Mouse (Mus musculus) ES-E14 (cell line): ENCODE measurements around the gene Sbno2. TPM values are rescaled to one million over a fixed set of nuclear protein-coding genes. Genes with fewer than 3 reads are reported as not detected.
A peak's percentile ranks its signal among the peaks of the same experiment; 100 is the strongest.

Experiments
- DNase-seq: peaks from one replicate; pipeline ENCODE4 v3.0.0-alpha.2; 2013; ENCODE audit warnings: low read depth, low spot score
- H3K27ac ChIP-seq: 2 replicates; pipeline ENCODE4 v1.5.1; 2012; ENCODE audit warnings: low read depth, mild to moderate bottlenecking, low read length, moderate library complexity, mixed read lengths; ENCODE audit not compliant: poor library complexity, insufficient read depth, severe bottlenecking
- H3K36me3 ChIP-seq: 2 replicates; pipeline ENCODE4 v1.6.1; 2012; ENCODE audit warnings: mild to moderate bottlenecking, low read length, moderate library complexity, mixed read lengths; ENCODE audit not compliant: control insufficient read depth, poor library complexity, insufficient read depth, severe bottlenecking
- H3K4me1 ChIP-seq, 2 experiments: fragments of 150-350 bp in 1 of 2; sonication (generic) in 1 of 2; 2 replicates each; pipeline ENCODE4 v1.6.1; 2012; ENCODE audit warnings: low read length in 2 of 2, mild to moderate bottlenecking in 1 of 2, mixed read lengths in 1 of 2; ENCODE audit not compliant: control insufficient read depth in 2 of 2, insufficient read depth in 2 of 2, poor library complexity in 1 of 2
- H3K4me3 ChIP-seq, 2 experiments: fragments of 150-350 bp in 1 of 2; sonication (generic) in 1 of 2; 2 replicates each; pipeline ENCODE4 v1.5.1; 2012; ENCODE audit warnings: low read length in 2 of 2, low read depth in 1 of 2, mild to moderate bottlenecking in 1 of 2, mixed read lengths in 1 of 2; ENCODE audit not compliant: insufficient read depth in 1 of 2, poor library complexity in 1 of 2, severe bottlenecking in 1 of 2
- H3K9ac ChIP-seq: 2 replicates; pipeline ENCODE4 v1.6.1; 2012; ENCODE audit warnings: low read depth, mild to moderate bottlenecking, low read length, mixed read lengths; ENCODE audit not compliant: poor library complexity, insufficient read depth, severe bottlenecking
- H3K9me3 ChIP-seq: fragments of 150-350 bp; sonication (generic); 2 replicates; pipeline ENCODE4 v1.6.1; 2012; ENCODE audit warnings: low read depth, mild to moderate bottlenecking, low read length; ENCODE audit not compliant: control insufficient read depth, insufficient read depth
- CHD2 ChIP-seq: IDR thresholded peaks from 2 replicates; pipeline ENCODE4 v1.6.1; 2014; ENCODE audit warnings: mild to moderate bottlenecking, low read depth, low read length, inconsistent platforms
- HCFC1 ChIP-seq: IDR thresholded peaks from 2 replicates; pipeline ENCODE4 v1.6.1; 2012; ENCODE audit warnings: low read length, inconsistent platforms, borderline replicate concordance; ENCODE audit not compliant: insufficient read depth
- MAFK ChIP-seq: IDR thresholded peaks from 2 replicates; pipeline ENCODE4 v1.6.1; 2014; ENCODE audit warnings: mild to moderate bottlenecking, low read depth, low read length, inconsistent platforms; ENCODE audit not compliant: insufficient read depth
- ZC3H11A ChIP-seq: IDR thresholded peaks from 2 replicates; pipeline ENCODE4 v1.6.1; 2012; ENCODE audit warnings: low read depth, mild to moderate bottlenecking, inconsistent platforms, low read length, borderline replicate concordance
- ZNF384 ChIP-seq: IDR thresholded peaks from 2 replicates; pipeline ENCODE4 v1.6.1; 2012; ENCODE audit warnings: low read depth, low read length, inconsistent platforms
- in situ Hi-C, 2 experiments: fragments of 600-800 bp; cut with MboI; formaldehyde crosslinking; loops; one replicate each; pipeline ENCODE4 v1.15.1; 2025; ENCODE audit warnings: low sequenced_read_pairs in 2 of 2, inconsistent platforms in 1 of 2; ENCODE audit not compliant: unreplicated experiment in 2 of 2
- total RNA-seq: library from RNA; depleted of rRNA; stranded (reverse); fragments of 300-350 nt; gene quantifications from 2 replicates; pipeline ENCODE4 v1.2.3, GENCODE M21; 2012

Gene Sbno2
- total RNA-seq, 1 experiment: 36.6 TPM

- in situ Hi-C loops: no loop called here
- Histone ChIP-seq H3K36me3 (peaks cover 42% of the 10 kb centered on the region), H3K27ac (no peak overlapping the region), H3K4me3 (no peak overlapping the region), H3K4me1 (peaks cover 6 to 23% of the 10 kb centered on the region in 2 experiments), H3K9ac (no peak overlapping the region), H3K9me3 (no peaks in the 10 kb centered on the region)
- TF ChIP-seq CHD2 (no peak), ZC3H11A (no peak), MAFK (no peak), ZNF384 (no peak), HCFC1 (no peak)
- no peak for DNase-seq
Measured at GRCm38 (mm10) chr10:80035686-80036085, 69.7 kb downstream of the Sbno2 start.

GRCm38 (mm10) chr10:80035148-80035547 is 70.2 kb downstream of the Sbno2 start:
- peak overlapping the region; percentile 6; the same call in 1 of the 2 replicates for H3K27ac ChIP-seq

GRCm38 (mm10) chr10:80033511-80034391 is 71.6 kb downstream of the Sbno2 start:
- no peak for DNase-seq
- in situ Hi-C loops: no loop called here
- Histone ChIP-seq H3K36me3 (peaks cover 45% of the 10 kb centered on the region), H3K9ac (no peak overlapping the region), H3K9me3 (no peaks in the 10 kb centered on the region), H3K4me1 (peaks cover 6 to 25% of the 10 kb centered on the region in 2 experiments), H3K4me3 (no peak overlapping the region), H3K27ac (peak overlapping the region; percentile 25; the same call in 1 of the 2 replicates)
- TF ChIP-seq ZC3H11A (0 out of 2 replicates have a peak, but pooled peaks have one; percentile 5), CHD2 (no peak), HCFC1 (no peak)

More at GRCm38 (mm10) chr10:80035148-80035547, 70.2 kb downstream of the Sbno2 start:
- Histone ChIP-seq H3K9ac (no peak overlapping the region), H3K4me3 (no peak overlapping the region), H3K4me1 (peaks cover 6 to 23% of the 10 kb centered on the region in 2 experiments), H3K9me3 (no peaks in the 10 kb centered on the region), H3K36me3 (peaks cover 43% of the 10 kb centered on the region)
- no peak for TF ChIP-seq HCFC1
- no peak for TF ChIP-seq ZC3H11A
- TF ChIP-seq ZNF384: no peak
- no peak for TF ChIP-seq MAFK
- no peak for TF ChIP-seq CHD2
- in situ Hi-C loops: no loop called here
- DNase-seq: no peak

- Histone ChIP-seq H3K27ac (no peak overlapping the region), H3K4me3 (no peak overlapping the region), H3K4me1 (peaks cover 6 to 24% of the 10 kb centered on the region in 2 experiments), H3K9me3 (no peaks in the 10 kb centered on the region), H3K9ac (no peak overlapping the region), H3K36me3 (peaks cover 38% of the 10 kb centered on the region)
- TF ChIP-seq HCFC1 (no peak), MAFK (no peak), ZNF384 (no peak), ZC3H11A (no peak), CHD2 (no peak)
- no peak for DNase-seq
- in situ Hi-C loops: no loop called here
Measured at GRCm38 (mm10) chr10:80032799-80033480, 72.4 kb downstream of the Sbno2 start.
